Mouse (Mus musculus): Measurements from ENCODE around the gene Myh9. TPM values are rescaled to one million over a fixed set of nuclear protein-coding genes. Genes with fewer than 3 reads are reported as not detected.

Myh9 gene
- total RNA-seq, 2 experiments from 2014 or later = 105 to 110 TPM

DNA sequence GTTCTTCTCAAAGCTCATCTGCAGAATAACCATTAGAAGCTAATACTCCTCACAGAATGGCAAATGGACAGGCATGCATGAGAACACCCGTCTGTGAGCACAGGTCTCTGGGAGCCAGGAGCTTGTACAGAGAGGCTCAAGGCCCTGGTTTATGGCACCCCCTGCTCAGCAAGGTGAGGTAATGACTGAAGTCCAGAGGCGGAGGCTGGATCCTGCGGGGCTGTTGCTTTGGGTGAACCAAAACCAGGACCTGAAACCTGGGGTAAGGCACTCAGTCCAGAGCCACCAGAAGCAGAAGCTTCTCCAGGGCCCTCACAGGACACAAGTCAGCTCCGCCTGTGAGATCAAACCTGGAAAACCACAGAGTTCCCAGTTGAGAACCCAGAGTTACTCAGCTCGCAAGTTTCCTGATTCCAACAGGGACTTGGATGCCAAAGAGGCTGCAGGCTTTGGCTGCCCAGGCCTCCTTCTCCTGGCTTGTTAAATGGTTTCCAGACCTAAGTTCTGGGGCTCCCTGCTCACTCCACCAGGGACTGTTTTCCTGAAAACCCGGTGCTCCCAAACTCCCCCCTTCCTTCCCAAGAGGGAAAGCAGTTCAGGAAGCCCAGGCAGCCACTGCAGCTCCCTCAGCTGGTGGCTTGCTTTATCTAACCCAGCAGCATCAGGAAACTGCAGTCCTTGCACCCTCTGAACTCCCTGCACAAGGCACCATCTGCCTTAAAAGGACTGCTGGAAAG is 28.2 kb downstream of the Myh9 start:
- intact Hi-C loops (cut with DNase I) = no loop called here
- DNase-seq = no peak

DNA sequence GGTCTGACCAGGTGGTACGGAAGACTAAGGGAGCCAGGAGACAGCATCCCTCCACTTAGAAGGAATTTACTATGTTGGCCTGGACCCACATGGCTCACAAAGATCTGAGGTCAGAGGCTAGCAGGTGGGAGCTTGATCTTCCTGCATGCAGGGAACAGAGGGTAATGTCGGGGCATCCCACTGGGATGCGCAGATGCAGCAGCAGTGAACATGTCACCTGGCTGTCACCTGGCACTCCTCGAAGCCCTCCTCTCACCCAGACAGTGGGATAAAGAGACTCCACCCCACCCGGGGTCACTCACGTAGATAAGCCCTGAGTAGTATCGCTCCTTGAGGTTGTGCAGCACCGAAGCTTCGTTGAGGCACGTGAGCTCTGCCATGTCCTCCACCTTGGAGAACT is 29.4 kb downstream of the Myh9 start:
- DNase-seq = no peak
- intact Hi-C loops (cut with DNase I) = no loop called here

DNA sequence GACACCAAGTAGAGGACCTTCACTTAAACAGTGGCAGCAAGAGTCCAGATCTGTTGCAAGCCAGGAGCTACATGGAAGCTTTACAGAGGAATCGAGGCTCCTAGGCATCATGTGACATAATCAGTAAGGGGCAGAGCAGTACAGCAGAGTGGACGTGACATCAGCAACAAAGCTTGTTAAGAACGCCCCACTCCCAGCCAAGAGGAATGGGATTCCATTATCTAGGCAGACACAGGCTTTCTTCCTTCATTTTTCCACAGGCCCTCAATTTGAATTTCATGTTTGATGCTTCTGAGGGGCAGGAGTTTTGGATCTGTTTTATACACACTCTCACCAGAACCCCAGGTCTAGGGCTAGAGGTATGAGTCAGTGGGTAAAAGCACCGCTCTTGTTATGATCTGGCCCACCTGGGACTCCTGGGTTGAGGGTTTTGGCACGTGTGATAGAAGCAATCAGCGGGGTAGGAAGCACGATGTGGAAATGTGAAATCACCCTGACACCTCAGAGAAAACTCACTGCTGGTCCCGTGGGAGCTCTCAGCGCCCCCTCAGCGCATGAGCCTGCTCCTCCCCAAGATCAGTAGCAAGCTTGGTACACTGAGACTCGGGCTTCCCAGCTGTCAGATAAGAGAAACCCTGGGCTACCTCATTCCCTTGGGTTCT is 30.7 kb downstream of the Myh9 start:
- no peak for DNase-seq
- intact Hi-C loops (cut with DNase I) = no loop called here

DNA sequence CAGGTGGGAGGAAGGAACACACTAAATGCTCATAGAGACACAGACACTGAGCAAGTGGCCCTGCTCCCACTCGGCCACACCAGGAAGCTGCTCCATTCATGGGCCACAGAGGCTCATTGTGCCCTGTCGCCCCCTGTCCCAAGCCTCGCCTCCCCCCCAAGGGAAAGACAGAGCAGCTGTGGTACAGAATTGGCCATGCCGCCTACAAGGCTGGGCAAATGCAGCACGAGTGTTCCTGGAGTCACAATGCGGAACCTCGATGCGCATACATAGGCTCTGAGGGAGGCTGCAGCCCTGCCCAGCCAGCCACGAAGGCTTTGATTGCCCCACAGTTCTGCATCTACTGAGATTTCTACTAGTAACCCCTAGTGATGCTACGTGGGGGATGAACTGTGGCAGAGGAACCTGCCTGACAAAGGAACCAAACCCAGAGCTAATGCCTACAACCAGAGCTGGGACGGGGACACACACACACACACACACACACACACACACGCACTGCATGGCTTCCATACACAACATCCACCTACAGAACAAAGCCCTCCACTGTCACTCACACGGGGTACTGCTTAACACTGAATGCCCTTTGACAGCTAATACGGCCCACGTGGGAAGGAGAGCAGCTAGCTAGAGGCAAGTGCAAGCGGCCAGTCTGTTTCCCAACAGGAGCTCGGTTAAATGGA is 31.4 kb downstream of the Myh9 start:
- no peak for DNase-seq

DNA sequence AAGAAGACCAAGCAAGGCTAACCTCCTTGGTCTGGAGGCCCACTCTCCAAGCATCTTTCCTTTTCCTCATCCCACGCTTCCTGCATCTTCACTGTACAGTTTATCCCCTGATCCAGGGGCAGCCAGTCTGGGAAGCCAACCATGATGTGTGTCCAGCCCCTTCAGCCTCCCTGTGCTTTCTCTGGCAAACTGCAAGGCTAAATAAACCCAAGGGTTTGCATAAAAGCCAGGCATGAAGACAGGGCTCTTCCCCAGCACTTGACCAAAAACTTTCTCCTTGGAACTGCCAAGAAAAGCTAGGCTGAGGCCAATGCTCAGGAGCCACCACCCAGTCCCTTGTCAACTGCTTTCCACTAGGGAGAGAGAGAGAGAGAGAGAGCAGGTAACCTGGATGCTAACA is 32.5 kb downstream of the Myh9 start:
- no peak for DNase-seq
- intact Hi-C loops (cut with DNase I) = no loop called here

More for the DNA sequence above, 31.4 kb downstream of the Myh9 start:
- intact Hi-C loops (cut with DNase I) = no loop called here

DNA sequence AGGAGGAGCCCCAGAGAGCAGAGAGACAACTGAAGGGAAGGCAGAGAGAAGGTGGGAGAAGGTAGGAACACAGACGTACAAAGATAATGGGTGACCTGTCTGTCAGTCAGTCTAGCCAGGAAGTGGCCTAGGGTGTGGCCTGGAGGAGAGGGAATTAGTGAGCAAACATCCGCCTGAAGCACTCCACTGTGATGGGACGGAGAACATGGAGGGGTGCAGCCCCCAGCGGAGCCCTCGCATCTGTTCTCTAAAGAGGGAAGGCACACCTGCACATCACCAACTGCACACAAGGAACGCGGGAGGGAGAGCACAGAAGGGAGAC is 34.8 kb downstream of the Myh9 start:
- DNase-seq = no peak
- intact Hi-C loops (cut with DNase I) = no loop called here

DNA sequence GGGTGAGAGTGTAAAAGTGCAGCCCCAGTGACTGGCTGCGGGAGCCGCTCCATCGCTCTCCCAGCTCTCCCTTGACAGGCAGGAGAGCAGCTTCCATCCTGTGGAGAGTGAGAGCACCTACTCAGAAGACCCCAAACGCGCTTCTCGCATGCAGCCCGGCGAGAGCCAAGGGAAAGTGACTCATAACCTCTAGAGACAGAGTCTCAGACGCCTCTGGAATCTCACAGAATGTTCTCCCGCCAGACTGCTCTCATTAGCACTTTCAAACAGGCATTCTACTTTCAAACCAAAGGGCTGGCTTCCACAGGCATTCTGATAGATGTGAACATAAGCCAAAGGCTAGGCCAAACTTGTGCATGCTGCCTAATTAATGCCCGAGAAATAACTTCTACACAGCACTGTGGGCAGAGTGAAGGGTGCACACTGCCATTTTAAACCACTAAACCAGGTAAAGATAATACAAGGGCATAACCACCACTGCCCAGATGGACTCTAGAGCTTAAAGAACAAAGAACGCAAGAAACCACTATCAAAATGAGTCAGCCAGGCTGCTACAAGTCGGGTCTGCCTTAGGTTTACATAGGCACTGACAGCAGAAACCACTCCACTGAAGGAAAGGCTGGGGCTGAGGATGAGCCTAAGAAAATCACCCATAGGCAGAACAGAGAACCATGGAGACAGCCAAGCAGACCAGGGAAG is 35.3 kb downstream of the Myh9 start:
- intact Hi-C loops (cut with DNase I) = no loop called here
- no peak for DNase-seq

DNA sequence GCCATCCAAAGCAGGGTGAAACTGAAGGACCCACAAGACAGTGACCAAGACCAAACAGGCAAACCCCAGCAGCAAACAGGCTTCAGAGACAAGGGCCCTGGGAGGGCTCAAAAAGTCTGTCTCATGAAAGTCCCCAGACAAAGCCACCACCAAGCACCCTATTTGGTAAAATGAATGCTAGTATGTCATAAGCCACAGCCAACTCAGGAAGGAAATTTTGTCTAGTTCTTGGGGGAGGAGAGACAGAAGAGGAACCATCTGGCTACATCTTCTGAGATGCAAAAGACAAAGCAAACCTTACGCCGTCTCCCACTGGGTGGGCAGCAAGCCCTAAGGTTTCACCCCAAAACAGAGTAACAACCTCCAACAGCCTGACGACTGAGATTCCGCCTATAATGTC is 36.3 kb downstream of the Myh9 start:
- DNase-seq = no peak
- intact Hi-C loops (cut with DNase I) = no loop called here

DNA sequence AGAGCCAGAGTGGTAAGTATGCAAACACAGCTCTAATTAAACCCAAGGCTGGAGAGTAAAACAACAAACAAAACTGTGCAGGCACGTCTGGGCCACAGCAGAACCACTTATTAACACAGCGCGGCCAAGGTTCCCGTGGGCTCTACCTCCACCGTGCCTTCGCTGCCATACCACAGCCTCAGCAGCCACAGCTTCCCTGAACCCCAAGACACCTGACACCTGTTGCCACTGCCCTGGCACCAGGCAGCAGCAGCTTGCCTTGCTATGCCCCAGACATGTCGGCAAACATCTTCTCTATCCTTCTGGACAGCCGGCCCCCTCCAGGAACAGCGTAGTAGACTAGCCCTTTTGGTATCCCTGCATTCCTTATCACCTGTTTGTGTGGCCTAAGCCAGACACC is 37.0 kb downstream of the Myh9 start:
- intact Hi-C loops (cut with DNase I) = no loop called here
- DNase-seq = no peak

DNA sequence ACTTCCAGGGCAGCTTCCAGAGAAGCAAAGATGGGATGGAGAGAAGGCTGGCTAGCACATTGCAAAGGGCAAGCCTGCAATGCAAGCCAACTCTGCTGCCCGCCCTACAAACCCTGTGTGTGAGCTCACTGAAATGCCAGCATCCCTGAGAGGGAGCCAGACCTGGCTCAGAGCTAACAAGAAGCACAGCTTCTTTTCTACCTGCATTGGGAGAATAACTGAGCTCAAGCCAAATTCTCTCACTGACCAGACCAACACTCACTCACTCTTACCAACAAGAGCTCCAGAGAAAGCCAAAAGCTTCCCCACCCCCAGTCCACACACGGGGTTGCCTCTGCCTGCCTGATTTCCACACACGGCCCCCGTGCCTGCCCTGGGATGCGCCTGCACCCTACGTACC is 37.5 kb downstream of the Myh9 start:
- DNase-seq = no peak
- intact Hi-C loops (cut with DNase I) = no loop called here

DNA sequence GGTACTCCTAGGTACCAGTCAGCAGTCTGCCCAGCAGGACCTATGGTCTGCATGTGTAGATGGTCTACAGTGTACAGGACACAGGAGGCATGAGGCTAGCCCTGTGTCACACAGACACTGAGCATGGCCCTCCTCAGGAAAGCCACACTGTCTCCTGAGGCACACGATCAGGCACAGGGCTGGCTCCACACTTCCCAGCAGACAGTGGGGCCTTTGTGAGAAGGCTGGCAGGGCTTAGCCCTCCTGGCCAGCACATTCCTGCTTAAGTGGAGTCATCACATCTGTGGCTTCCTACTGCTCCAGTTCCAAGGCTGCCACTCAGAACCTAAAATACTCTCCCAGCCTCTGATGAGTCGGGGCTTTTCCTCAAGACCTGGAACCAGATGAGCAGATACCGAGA is 38.2 kb downstream of the Myh9 start:
- DNase-seq = no peak

DNA sequence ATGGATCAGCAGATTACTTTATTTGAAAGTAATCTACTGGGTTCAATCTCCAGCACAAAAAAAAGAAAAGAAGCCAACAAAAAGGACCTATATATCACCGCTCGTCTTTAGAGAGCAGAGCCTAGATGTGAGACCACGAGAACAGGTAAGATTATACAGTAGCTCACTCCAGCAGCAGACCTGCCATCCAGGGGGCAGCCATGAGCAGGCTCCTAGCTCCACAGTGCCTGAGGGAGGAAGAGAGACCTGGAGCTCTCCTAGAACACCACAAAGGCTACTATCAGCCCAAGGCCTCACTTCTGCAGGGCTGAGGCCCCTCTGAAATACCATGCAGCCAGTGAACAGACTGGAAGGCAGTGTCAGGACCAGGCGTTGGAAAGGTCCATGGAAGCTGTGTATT is 39.0 kb downstream of the Myh9 start:
- intact Hi-C loops (cut with DNase I) = no loop called here
- no peak for DNase-seq

More for the DNA sequence above, 38.2 kb downstream of the Myh9 start:
- intact Hi-C loops (cut with DNase I) = no loop called here

DNA sequence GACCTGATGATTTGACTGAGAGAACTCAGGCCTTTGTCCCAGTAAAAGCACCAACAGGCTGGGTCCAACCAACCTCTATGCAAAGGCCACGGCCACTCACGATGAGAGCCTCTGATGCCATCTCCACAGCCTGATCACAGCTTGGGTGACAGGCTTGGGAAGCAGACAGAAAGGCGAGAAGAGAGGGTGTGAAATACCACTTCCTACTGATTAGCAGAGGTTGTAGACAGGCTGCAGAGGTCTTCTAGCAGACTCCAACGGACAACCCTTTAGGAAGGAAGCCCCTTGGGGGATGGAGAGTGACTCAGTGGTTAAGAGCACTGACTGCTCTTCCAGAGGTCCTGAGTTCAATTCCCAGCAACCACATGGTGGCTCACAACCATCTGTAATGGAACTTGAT is 40.8 kb downstream of the Myh9 start:
- DNase-seq = no peak
- intact Hi-C loops (cut with DNase I) = loop anchor here (2.0 kb wide), 1 partner anchor 18 kb away; no protein-coding TSS in a partner anchor

DNA sequence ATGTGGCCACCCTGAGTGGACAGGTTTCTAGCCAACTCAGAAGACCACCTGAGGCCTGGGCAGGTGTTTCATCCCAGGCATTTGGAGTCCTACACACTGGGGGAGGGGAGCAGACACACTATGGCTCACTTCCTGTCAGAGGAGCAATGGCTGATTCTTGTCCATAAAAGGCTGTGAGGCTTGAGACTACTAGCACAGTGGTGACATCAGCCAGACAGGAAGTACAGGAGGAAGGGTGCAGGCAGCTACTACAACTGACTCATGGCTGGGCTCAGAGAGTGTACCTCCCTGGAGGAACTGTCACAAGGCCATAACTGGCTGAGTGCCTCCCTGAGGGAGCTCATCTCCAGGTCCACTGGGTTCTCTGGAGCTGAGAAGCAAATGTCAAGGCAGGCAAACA is 41.5 kb downstream of the Myh9 start:
- peak; percentile 66 to 70 for DNase-seq
- intact Hi-C loops (cut with DNase I) = loop anchor here (2.0 kb wide), 1 partner anchor 18 kb away; no protein-coding TSS in a partner anchor

DNA sequence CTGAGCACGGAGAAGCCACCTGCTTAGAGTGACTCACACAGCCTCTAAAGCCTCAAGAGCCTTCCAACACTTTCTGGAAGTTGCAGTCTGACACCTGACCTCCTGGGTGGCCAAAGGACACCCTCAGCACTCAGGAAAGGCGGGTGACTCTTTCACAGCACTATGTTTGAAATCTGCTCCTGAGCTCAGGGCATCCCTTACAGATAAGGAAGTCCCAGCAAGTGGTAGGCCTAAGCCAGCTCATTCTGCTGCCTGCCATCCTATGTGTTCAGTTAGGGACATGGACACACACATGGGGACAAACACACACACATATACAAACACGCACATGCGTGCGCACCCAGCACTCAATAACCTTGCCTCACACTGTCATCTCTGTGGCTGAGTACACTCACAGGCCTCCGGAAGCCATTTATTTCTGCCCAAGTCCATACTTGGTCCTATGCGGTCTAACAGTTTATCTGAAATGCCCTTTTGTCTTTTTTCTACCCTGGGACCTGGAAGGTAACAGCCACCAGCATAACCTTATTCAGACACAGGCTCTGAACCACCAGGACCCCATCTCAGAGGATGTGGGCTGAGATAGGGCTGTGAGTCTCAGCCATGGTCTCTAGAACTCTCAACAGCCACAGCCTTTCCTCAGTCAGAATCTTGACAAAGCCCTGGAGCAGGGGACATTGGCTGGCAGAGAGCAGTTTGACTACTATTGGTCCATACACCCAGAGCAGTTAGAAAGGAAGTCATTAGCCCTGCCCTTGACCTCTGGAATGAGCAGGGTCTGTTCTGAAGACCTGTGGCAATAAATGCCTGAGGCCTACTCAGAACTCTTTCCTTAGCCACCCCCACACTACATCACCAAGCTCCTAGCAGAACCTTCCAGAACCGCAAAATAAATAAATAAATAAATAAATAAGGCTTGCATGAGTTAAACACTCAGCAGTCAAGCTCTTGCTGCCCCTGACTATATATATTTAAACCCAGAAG is 42.2 kb downstream of the Myh9 start:
- intact Hi-C loops (cut with DNase I) = loop anchor here (2.0 kb wide), 2 partner anchors 19 to 39 kb away; no protein-coding TSS in a partner anchor

DNA sequence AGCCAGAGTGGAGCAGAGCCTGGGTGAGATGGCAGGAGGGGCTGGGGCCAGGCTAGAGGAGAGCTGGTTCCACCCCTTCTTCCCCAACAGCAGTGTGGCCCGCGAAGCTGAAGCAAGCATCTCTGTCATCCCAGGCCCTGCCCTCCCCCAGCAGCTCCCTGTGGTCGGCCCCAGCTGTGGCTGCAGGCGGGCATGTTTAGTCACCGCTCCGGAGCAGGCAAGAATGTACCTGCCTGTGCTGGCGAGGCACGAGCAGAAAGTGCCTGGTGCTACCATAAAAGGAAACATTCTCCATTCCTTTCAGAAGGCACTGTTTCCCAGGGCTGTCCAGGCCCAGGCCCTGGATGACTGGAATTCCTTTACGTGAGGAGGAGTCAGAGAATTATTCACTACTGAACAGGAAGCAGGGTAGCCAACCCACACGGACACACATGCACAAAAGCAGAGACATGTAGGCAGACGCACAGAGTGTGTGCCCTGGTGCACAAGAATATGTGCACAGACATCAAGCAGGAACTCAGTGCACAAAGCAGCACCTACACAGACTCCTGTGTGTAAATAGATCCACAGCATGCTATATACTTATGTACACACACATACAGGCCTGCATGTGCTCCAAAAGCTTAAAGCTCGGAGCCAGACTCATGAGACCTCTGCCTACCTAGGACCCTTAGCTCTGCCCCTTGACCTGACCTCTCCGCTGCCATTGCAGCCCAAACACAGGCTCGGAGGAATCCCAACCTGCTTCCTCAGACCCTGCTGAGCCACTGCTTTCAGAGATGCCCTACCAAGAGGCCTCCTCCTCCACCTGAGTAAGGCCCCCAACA is 43.1 kb downstream of the Myh9 start:
- intact Hi-C loops (cut with DNase I) = loop anchor here (2.0 kb wide), 1 partner anchor 40 kb away; no protein-coding TSS in a partner anchor
- DNase-seq = peak in 1 of 2 experiments; percentile 37

More for the DNA sequence above, 42.2 kb downstream of the Myh9 start:
- no peak for DNase-seq

DNA sequence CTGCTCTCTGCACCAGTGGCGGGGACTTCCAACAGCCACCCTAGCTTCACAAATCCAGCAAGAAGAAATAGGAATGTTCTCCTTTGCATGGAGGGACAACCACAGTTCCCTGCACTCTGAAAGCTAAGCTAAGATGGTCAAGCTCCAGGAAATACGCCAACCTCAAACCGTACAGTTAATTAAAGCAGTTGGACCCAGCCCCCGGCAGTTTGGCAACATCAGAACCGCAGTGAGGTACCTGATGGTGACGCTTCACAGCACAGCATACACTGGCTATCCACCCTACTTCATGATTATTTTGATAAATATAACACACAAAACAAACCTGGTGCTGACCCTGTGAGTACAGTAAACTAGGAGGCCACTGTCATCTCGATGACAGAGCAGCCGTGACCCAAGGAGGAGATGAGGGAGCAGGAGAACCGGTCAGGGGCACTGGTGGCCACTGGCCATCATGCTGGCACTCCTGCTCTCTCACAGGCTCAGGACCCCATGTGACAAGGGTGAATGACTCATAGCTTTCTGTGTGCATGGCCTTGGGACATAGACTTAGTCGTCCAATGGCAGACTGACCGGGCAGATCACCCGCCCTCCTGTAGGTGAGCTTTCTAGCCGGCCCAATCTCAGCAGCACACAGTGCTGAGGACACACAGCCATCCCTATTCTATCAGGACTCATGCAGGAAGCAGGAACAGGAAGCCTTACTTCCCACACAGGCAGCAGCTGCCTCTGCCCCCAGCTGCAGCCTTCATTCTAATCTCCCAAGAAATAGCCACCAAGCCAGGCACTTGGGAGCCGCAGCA is 44.2 kb downstream of the Myh9 start:
- peak in 1 of 2 experiments; percentile 43 for DNase-seq
- intact Hi-C loops (cut with DNase I) = loop anchor here (2.0 kb wide), 1 partner anchor 41 kb away; no protein-coding TSS in a partner anchor

DNA sequence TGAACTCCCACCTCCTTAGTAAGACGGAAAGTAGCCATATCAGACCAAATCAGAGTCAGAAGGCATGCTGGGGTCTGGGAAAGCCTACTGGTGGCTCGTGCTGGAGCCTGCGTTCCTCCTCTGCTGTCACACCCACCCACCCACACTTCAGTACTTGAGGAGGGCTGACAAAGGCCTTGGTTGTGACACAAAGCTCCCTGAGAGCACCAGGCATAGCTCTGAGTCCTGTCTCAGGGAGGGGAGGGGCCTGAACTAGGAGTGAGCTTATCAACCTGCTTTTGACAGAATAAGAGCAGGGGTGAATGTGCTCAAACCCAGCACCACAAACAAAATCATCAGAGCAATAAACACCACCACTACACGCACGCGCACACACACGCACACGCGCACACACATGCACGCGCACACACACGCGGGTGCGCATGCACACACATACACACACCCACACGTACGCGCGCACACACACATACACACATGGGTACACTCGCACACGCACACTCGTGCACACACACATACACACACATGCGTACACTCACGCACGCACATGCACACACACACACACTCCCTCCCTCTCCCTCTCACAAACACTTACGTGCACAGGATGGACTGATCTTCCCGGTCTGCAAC is 45.5 kb downstream of the Myh9 start:
- intact Hi-C loops (cut with DNase I) = no loop called here
- no peak for DNase-seq
